Mouse (Mus musculus): ENCODE measurements around the gene Zfhx3. TPM values are rescaled to one million over a fixed set of nuclear protein-coding genes. Genes with fewer than 3 reads are reported as not detected.

Zfhx3 gene
- total and polyA plus RNA-seq, 3 experiments = 0.23 to 2.5 TPM; not detected in 1

GRCm38 (mm10) chr8:108647556-108647955, 705.1 kb downstream of the Zfhx3 start:
- Histone ChIP-seq H3K4me3 (ENCODE audit: control insufficient read depth in 1 of 2, insufficient read depth in 1 of 2, low read depth in 2 of 2, low read length in 2 of 2) (no peak overlapping the region), H3K27ac (ENCODE audit: control insufficient read depth, low read depth, low read length) (no peak overlapping the region), H3K9me3 (replicated peaks; ENCODE audit: insufficient read depth, low read length) (no peaks in the 10 kb centered on the region), H3K9ac (ENCODE audit: control insufficient read depth, low read depth, low read length, poor library complexity, severe bottlenecking) (no peak overlapping the region), H3K4me1 (ENCODE audit: control insufficient read depth in 1 of 2, insufficient read depth in 2 of 2, low read length in 2 of 2) (no peaks in the 10 kb centered on the region), H3K27me3 (ENCODE audit: control insufficient read depth in 1 of 2, insufficient read depth in 2 of 2, low read length in 2 of 2) (no peaks in the 10 kb centered on the region; a peak in 1 of 4 replicates), H3K79me2 (ENCODE audit: control insufficient read depth, insufficient read depth, low read length, poor library complexity) (no peaks in the 10 kb centered on the region), H3K36me3 (ENCODE audit: control insufficient read depth in 1 of 2, insufficient read depth in 2 of 2, low read length in 2 of 2) (no peaks in the 10 kb centered on the region)
- TF ChIP-seq GABPA (IDR thresholded peaks at IDR 0.05; ENCODE audit: low read depth, low read length) = no peak
- no peak for TF ChIP-seq SIN3A (IDR thresholded peaks at IDR 0.05; ENCODE audit: low read length)
- TF ChIP-seq POLR2AphosphoS2 (IDR thresholded peaks at IDR 0.05; ENCODE audit: low read length) = no peak
- no peak for TF ChIP-seq CTCF (IDR thresholded peaks at IDR 0.05 in 2 of 3, conservative IDR thresholded peaks at IDR 0.05 in 1 of 3; ENCODE audit: control insufficient read depth in 1 of 3, insufficient read depth in 1 of 3, low read depth in 2 of 3, low read length in 3 of 3, poor library complexity in 1 of 3, severe bottlenecking in 1 of 3)
- TF ChIP-seq NRF1 (IDR thresholded peaks at IDR 0.05; ENCODE audit: insufficient read depth, low read depth, low read length, poor library complexity, severe bottlenecking) = no peak
- no peak for TF ChIP-seq SMC3 (IDR thresholded peaks at IDR 0.05; ENCODE audit: low read depth, low read length)
- no peak for TF ChIP-seq JUND (IDR thresholded peaks at IDR 0.05; ENCODE audit: low read depth, low read length)
- TF ChIP-seq ZC3H11A (IDR thresholded peaks at IDR 0.05; ENCODE audit: low read depth, low read length) = no peak
- no peak for TF ChIP-seq USF2 (IDR thresholded peaks at IDR 0.05; ENCODE audit: borderline replicate concordance in 1 of 2, insufficient read depth in 1 of 2, low read depth in 1 of 2, low read length in 2 of 2)
- no peak for TF ChIP-seq ETS1 (IDR thresholded peaks at IDR 0.05; ENCODE audit: low read depth, low read length)
- TF ChIP-seq UBTF (IDR thresholded peaks at IDR 0.05; ENCODE audit: borderline replicate concordance, insufficient read depth, low read depth, low read length) = no peak
- no peak for TF ChIP-seq EP300 (IDR thresholded peaks at IDR 0.05; ENCODE audit: low read depth in 1 of 2, low read length in 2 of 2)
- no peak for DNase-seq (ENCODE audit: low read depth, low spot score)

DNA sequence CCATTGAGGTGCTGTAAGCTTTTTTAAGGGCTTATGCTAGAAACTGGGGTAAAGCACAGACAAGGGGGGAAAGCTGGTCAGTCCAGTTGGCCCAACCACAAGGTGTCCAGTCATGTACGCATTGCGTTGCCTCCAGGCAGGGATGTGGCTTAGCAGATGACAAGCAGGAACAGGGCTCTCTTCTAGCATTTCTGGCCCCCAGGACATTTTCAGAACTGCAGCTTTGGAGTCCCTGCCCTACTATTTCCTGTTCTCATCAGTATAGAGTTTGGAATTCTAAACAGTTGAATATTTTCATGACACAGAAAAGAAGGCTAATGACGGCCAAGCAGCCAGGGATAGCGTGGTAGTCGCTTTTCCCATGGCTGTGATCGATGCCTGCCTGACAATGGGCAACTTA, 706.5 kb downstream of the Zfhx3 start:
- Histone ChIP-seq H3K27me3 (ENCODE audit: control insufficient read depth in 1 of 2, insufficient read depth in 2 of 2, low read length in 2 of 2) (no peaks in the 10 kb centered on the region; a peak in 1 of 4 replicates), H3K9ac (ENCODE audit: control insufficient read depth, low read depth, low read length, poor library complexity, severe bottlenecking) (no peak overlapping the region), H3K27ac (ENCODE audit: control insufficient read depth, low read depth, low read length) (no peak overlapping the region), H3K36me3 (ENCODE audit: control insufficient read depth in 1 of 2, insufficient read depth in 2 of 2, low read length in 2 of 2) (no peaks in the 10 kb centered on the region), H3K4me3 (ENCODE audit: control insufficient read depth in 1 of 2, insufficient read depth in 1 of 2, low read depth in 2 of 2, low read length in 2 of 2) (no peak overlapping the region), H3K9me3 (replicated peaks; ENCODE audit: insufficient read depth, low read length) (no peaks in the 10 kb centered on the region), H3K4me1 (ENCODE audit: control insufficient read depth in 1 of 2, insufficient read depth in 2 of 2, low read length in 2 of 2) (no peaks in the 10 kb centered on the region), H3K79me2 (ENCODE audit: control insufficient read depth, insufficient read depth, low read length, poor library complexity) (no peaks in the 10 kb centered on the region)
- no peak for DNase-seq (ENCODE audit: low read depth, low spot score)
- TF ChIP-seq MXI1 (IDR thresholded peaks at IDR 0.05; ENCODE audit: low read depth, low read length) (no peak), E2F4 (IDR thresholded peaks at IDR 0.05; ENCODE audit: borderline replicate concordance, low read depth, low read length) (no peak), ZC3H11A (IDR thresholded peaks at IDR 0.05; ENCODE audit: low read depth, low read length) (no peak), ETS1 (IDR thresholded peaks at IDR 0.05; ENCODE audit: low read depth, low read length) (no peak), MAX (IDR thresholded peaks at IDR 0.05; ENCODE audit: low read length) (no peak), GATA1 (IDR thresholded peaks at IDR 0.05; ENCODE audit: low read depth, low read length) (no peak), POLR2A (IDR thresholded peaks at IDR 0.05; ENCODE audit: control insufficient read depth in 1 of 2, insufficient read depth in 1 of 2, low read depth in 1 of 2, low read length in 2 of 2, poor library complexity in 1 of 2) (no peak), MAFK (IDR thresholded peaks at IDR 0.05; ENCODE audit: borderline replicate concordance, low read depth, low read length) (no peak), CHD2 (IDR thresholded peaks at IDR 0.05; ENCODE audit: low read length) (no peak), ZMIZ1 (IDR thresholded peaks at IDR 0.05; ENCODE audit: low read depth, low read length) (no peak), USF2 (IDR thresholded peaks at IDR 0.05; ENCODE audit: borderline replicate concordance in 1 of 2, insufficient read depth in 1 of 2, low read depth in 1 of 2, low read length in 2 of 2) (no peak), POLR2AphosphoS5 (IDR thresholded peaks at IDR 0.05; ENCODE audit: borderline replicate concordance, low read depth, low read length) (no peak), JUND (IDR thresholded peaks at IDR 0.05; ENCODE audit: low read depth, low read length) (no peak), TAL1 (IDR thresholded peaks at IDR 0.05; ENCODE audit: low read length) (no peak), TCF12 (IDR thresholded peaks at IDR 0.05; ENCODE audit: low read depth, low read length) (no peak), BHLHE40 (IDR thresholded peaks at IDR 0.05; ENCODE audit: borderline replicate concordance, low read depth, low read length) (no peak)

Measured in MEL (cell line).